9 mouse cellular contexts compared by ENCODE assay signal in genomic region chr9:103434116-103434515, GRCm38 (mm10). TPM values are rescaled to one million over a fixed set of nuclear protein-coding genes. Genes with fewer than 3 reads are reported as not detected.
DNase-seq lines count a peak whose midpoint lies in the region; ATAC-seq and TF ChIP-seq lines count a peak whose summit lies in the region.
"Had no signal": no experiment of that assay in that cellular context is flagged by ENCODE, and none has a peak within 500 bp of the region (broad histone marks: within the 10 kb centered on the region; RNA-seq: fewer than 3 reads in every experiment).

No protein-coding gene starts in this region.

- H3K4me2 ChIP-seq in heart, embryonic 14.5 days (ENCODE audit: low read length) = no peak overlapping the region
- H3K4me2 ChIP-seq: stomach, embryonic 15.5 days had no signal

- no peak for DNase-seq in heart, embryonic 10.5 days (ENCODE audit: low spot score)
- DNase-seq in 416B (ENCODE audit: low read depth) = peak; percentile 85
- no peak for DNase-seq in brain, embryonic 14.5 days (ENCODE audit: low read depth)
- peak; percentile 40 to 44 for DNase-seq in lung, postnatal 4 days
- DNase-seq in frontal cortex, postnatal 14 days (ENCODE audit: low spot score in 2 of 2) = no peak
- no peak for DNase-seq in ovary, adult 18-20 months (ENCODE audit: low spot score)
- DNase-seq in frontal cortex, postnatal 25 days (ENCODE audit: low spot score in 2 of 2) = no peak

- ATAC-seq in heart, embryonic 14.5 days (ENCODE audit: insufficient number of reproducible peaks, insufficient read depth, low FRiP score, low read depth) = peak; percentile 11; the same call in 1 of the 2 replicates

- no peak overlapping the region for H3K9ac ChIP-seq in heart, embryonic 14.5 days (ENCODE audit: low read length)
- H3K9ac ChIP-seq: stomach, embryonic 15.5 days had no signal

- TF ChIP-seq CTCF in brain, embryonic 14.5 days (IDR thresholded peaks at IDR 0.05; ENCODE audit: borderline replicate concordance, extremely low read depth, insufficient read depth, insufficient read length) = peak; percentile 40; the same call in 1 of the 2 replicates

- H3K4me1 ChIP-seq in heart, embryonic 14.5 days (ENCODE audit: control insufficient read depth in 2 of 2, insufficient read depth in 2 of 2, low read length in 2 of 2) = peaks cover 39 to 66% of the 10 kb centered on the region in 2 experiments
- H3K4me1 ChIP-seq in heart, embryonic 10.5 days = peaks cover 39% of the 10 kb centered on the region
- H3K4me1 ChIP-seq: stomach, embryonic 15.5 days had no signal

- H3K36me3 ChIP-seq in heart, embryonic 14.5 days (ENCODE audit: control insufficient read depth, insufficient read depth, low read length) = no peaks in the 10 kb centered on the region
- H3K36me3 ChIP-seq in heart, embryonic 10.5 days = no peaks in the 10 kb centered on the region
- H3K36me3 ChIP-seq: stomach, embryonic 15.5 days had no signal

- no peaks in the 10 kb centered on the region for H3K27me3 ChIP-seq in heart, embryonic 14.5 days (ENCODE audit: control insufficient read depth, insufficient read depth, low read length)
- no peaks in the 10 kb centered on the region for H3K27me3 ChIP-seq in heart, embryonic 10.5 days (ENCODE audit: insufficient read depth, poor library complexity, severe bottlenecking)
- H3K27me3 ChIP-seq: stomach, embryonic 15.5 days had no signal

- H3K9me3 ChIP-seq in heart, embryonic 14.5 days (ENCODE audit: control insufficient read depth, low read length) = no peaks in the 10 kb centered on the region
- no peaks in the 10 kb centered on the region for H3K9me3 ChIP-seq in heart, embryonic 10.5 days
- H3K9me3 ChIP-seq: stomach, embryonic 15.5 days had no signal

- TF ChIP-seq POLR2A in brain, embryonic 14.5 days (IDR thresholded peaks at IDR 0.05; ENCODE audit: borderline replicate concordance, extremely low read depth, insufficient read depth, insufficient read length, poor library complexity, severe bottlenecking) = no peak

- no peak overlapping the region for H3K4me3 ChIP-seq in heart, embryonic 14.5 days (ENCODE audit: control insufficient read depth in 1 of 2, insufficient read depth in 1 of 2, low read depth in 1 of 2, low read length in 2 of 2)
- H3K4me3 ChIP-seq in heart, embryonic 10.5 days = no peak overlapping the region
- H3K4me3 ChIP-seq: stomach, embryonic 15.5 days had no signal

- WGBS in heart, embryonic 14.5 days = 47% methylated on average over 4 of the region's 4 CpGs
- 52% methylated on average over 4 of the region's 4 CpGs for WGBS in heart, embryonic 10.5 days

- H3K27ac ChIP-seq in heart, embryonic 14.5 days (replicated peaks in 1 of 2; ENCODE audit: control insufficient read depth in 1 of 2, insufficient read depth in 1 of 2, low read depth in 2 of 2, low read length in 2 of 2) = 0 out of 4 replicates have a peak overlapping the region, but pooled peaks of 1 of the 2 experiments have one; percentile 38
- H3K27ac ChIP-seq in heart, embryonic 10.5 days = no peak overlapping the region
- H3K27ac ChIP-seq: stomach, embryonic 15.5 days had no signal

RNA-seq across cellular contexts. Expression of gene Bfsp2, which starts 46.1 kb away (rescaled TPM):
- polyA plus RNA-seq in heart, embryonic 14.5 days (2014; fragmentation: Nextera tagmentation; extraction: Ambion mirVana) = 0.70 and 1.3 TPM in 2 replicates
- polyA plus RNA-seq in heart, embryonic 10.5 days (2016; fragmentation: Nextera tagmentation; extraction: Ambion mirVana) = 0.39 and 0.74 TPM in 2 replicates
- 1.8 and 2.1 TPM in 2 replicates for polyA plus RNA-seq in brain, embryonic 14.5 days (2012; rRNA removed)

Comparison
In these comparisons a context has a peak if more than half of its experiments do, and no peak if none do; other contexts are left out.
1. DNase-seq: peak in 416B (single experiment) and lung, postnatal 4 days (2 of 2); none in heart, embryonic 10.5 days (single experiment), brain, embryonic 14.5 days (single experiment), frontal cortex, postnatal 14 days (0 of 2), ovary, adult 18-20 months (single experiment) and frontal cortex, postnatal 25 days (0 of 2).